Mouse (Mus musculus) stomach, embryonic 14.5 days (tissue): ENCODE results near the gene Jund. TPM values are rescaled to one million over a fixed set of nuclear protein-coding genes. Genes with fewer than 3 reads are reported as not detected.

Experiments
- ATAC-seq: fragments of 200-750 bp; cut with Nextera tagmentation; 2 replicates; pipeline ENCODE4 v1.8.0; 2017; ENCODE audit warnings: low read depth, moderate TSS enrichment; ENCODE audit not compliant: insufficient number of reproducible peaks, insufficient read depth, low FRiP score
- H3K27ac ChIP-seq: fragments of 300-500 bp; sonication (generic); 2 replicates; pipeline ENCODE4 v1.5.1; 2014; ENCODE audit warnings: mild to moderate bottlenecking, low read length, moderate library complexity, mixed read lengths
- H3K27me3 ChIP-seq: fragments of 300-500 bp; sonication (generic); 2 replicates; pipeline ENCODE4 v1.6.1; 2014; ENCODE audit warnings: low read length, control low read depth, mixed read lengths; ENCODE audit not compliant: control insufficient read depth, insufficient read depth
- H3K36me3 ChIP-seq: fragments of 300-500 bp; sonication (generic); 2 replicates; pipeline ENCODE4 v1.6.1; 2014; ENCODE audit warnings: mild to moderate bottlenecking, control low read depth, low read length, moderate library complexity, mixed read lengths; ENCODE audit not compliant: control insufficient read depth, insufficient read depth
- H3K4me1 ChIP-seq: fragments of 300-500 bp; sonication (generic); 2 replicates; pipeline ENCODE4 v1.6.1; 2014; ENCODE audit warnings: low read length, control low read depth, mixed read lengths; ENCODE audit not compliant: control insufficient read depth, insufficient read depth
- H3K4me2 ChIP-seq: fragments of 300-500 bp; sonication (generic); replicated peaks from 2 replicates; pipeline ENCODE4 v1.6.1; 2014; ENCODE audit warnings: low read depth, low read length, control low read depth
- H3K4me3 ChIP-seq: fragments of 300-500 bp; sonication (generic); 2 replicates; pipeline ENCODE4 v1.5.1; 2014; ENCODE audit warnings: low read depth, low read length, control low read depth
- H3K9ac ChIP-seq: fragments of 300-500 bp; sonication (generic); replicated peaks from 2 replicates; pipeline ENCODE4 v1.6.1; 2014; ENCODE audit warnings: low read depth, mild to moderate bottlenecking, control low read depth, low read length, moderate library complexity, mixed read lengths
- H3K9me3 ChIP-seq: fragments of 300-500 bp; sonication (generic); 2 replicates; pipeline ENCODE4 v1.6.1; 2016; ENCODE audit warnings: low read depth, low read length, control low read depth; ENCODE audit not compliant: control insufficient read depth
- WGBS: fragments of 180-500 bp; shearing (Covaris S2); extraction: QIAGEN DNeasy Blood & Tissue Kit; methylation state at CpG from one replicate; pipeline ENCODE4 v1.1.7; 2014; 5-methylcytosine and 5-hydroxymethylcytosine counted together
- polyA plus RNA-seq: library from polyadenylated mRNA; unstranded; fragments of >200 nt; fragmentation: Nextera tagmentation; extraction: Ambion mirVana; gene quantifications from 2 replicates; pipeline ENCODE4 v1.2.1, GENCODE M21; 2014

Gene Jund
- polyA plus RNA-seq, 1 experiment from 2014 or later = 78.9 TPM

DNA sequence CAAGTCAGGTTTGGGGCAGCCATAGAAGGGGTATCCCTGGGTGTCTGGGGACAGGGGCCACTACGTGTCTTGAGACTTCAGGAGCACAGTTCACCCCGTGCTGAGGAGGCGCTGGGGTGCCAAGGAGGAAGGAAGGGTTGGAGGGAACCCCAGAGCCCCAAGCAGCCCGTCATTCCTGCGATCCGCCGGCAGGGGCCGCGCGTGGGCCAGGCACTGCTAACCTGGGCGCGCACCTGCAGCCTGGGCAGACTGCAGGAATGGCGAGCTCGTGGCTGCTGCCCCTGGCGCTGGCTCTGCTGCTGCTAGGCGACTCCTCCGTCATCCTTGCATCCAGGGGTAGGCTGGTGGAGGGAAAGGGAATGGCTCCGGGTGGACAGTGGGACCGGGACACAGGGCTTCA, 19.5 kb downstream of the Jund start, which contains the start of gene Gm3336:
Gene Gm3336 (plus strand): TSS at position 247 of the 400 bp plus-strand sequence.
- peak; percentile 14; the same call in 1 of the 2 replicates for ATAC-seq
- Histone ChIP-seq H3K4me1 (no peaks in the 10 kb centered on the region), H3K9ac (no peak within 1 kb of the TSS), H3K9me3 (no peaks in the 10 kb centered on the region), H3K27me3 (no peaks in the 10 kb centered on the region), H3K27ac (no peak within 1 kb of the TSS), H3K4me3 (no peak within 1 kb of the TSS), H3K4me2 (no peak within 1 kb of the TSS), H3K36me3 (no peaks in the 10 kb centered on the region)
- WGBS = 4% methylated on average over 19 of the region's 19 CpGs

DNA sequence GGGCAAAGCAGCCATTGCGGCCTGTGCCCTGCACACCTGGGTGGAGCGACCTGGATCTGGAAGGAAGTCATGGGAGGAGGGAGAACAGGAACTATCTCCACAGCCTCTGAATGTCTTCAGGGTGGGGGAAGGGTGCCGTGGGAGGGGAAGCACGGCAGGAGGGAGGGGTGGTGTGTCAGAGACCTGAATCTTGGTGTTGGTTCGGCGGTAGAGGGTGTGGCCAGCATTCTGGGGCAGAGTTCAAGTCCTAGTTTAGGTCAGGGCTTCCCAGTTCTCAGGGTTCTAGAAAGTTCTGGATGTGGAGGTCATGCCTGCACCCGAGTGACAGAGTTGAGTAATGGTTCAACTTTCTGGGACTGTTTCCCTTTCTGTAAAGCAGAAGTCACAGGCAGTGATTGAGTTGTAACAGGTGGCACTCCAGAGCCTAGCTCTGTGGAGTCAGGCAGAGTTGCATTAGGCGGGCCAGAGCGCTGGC, 21.1 kb downstream of the Jund start:
- no peak for ATAC-seq
- no peak overlapping the region for H3K27ac ChIP-seq
- 48% methylated on average over 9 of the region's 9 CpGs for WGBS
- no peaks in the 10 kb centered on the region for H3K4me1 ChIP-seq
- no peak overlapping the region for H3K4me3 ChIP-seq
- H3K9me3 ChIP-seq = no peaks in the 10 kb centered on the region
- no peaks in the 10 kb centered on the region for H3K36me3 ChIP-seq
- H3K4me2 ChIP-seq = no peak overlapping the region
- no peaks in the 10 kb centered on the region for H3K27me3 ChIP-seq
- no peak overlapping the region for H3K9ac ChIP-seq

DNA sequence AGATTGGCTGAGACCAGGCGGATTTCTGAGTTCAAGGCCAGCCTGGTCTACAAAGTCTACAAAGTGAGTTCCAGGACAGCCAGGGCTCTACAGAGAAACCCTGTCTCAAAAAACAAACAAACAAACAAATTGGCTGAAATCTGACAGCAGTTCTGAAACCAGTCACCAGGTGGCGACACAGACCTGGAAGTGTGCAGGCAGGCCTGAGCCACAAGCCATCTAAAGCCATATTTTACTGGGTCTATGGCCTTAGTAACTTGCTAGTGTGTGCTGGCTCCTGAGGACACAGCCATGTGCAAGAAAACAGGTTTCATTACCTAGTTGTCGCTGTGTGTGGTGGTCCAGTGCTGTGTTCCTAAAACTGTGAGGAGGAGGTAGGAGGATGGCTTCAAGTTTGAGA, 22.0 kb downstream of the Jund start:
- no peak overlapping the region for H3K27ac ChIP-seq
- no peaks in the 10 kb centered on the region for H3K9me3 ChIP-seq
- H3K9ac ChIP-seq = no peak overlapping the region
- H3K4me3 ChIP-seq = no peak overlapping the region
- H3K4me2 ChIP-seq = no peak overlapping the region
- 2% methylated on average over 3 of the region's 3 CpGs for WGBS
- no peaks in the 10 kb centered on the region for H3K4me1 ChIP-seq
- no peak for ATAC-seq
- no peaks in the 10 kb centered on the region for H3K36me3 ChIP-seq
- no peaks in the 10 kb centered on the region for H3K27me3 ChIP-seq

DNA sequence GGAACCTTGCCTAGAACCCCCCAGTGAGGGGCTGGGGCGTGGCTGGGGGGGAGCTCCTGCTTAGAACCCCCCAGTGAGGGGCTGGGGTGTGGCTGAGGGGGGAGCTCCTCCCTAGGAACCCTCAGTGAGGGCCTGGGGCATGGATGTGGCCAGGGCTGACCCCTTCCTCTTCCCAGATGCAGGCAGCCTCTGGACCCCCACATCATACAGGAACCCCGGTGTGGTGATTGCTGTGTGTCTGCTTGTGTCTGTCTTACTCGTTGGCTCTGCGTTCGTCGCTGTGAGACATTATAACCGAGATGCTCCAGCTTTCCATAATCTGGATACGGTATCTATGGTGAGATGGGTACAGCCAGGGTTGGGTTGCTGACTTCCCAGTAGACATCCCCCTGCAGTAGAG, 22.9 kb downstream of the Jund start:
- ATAC-seq = no peak
- H3K27ac ChIP-seq = no peak overlapping the region
- H3K9ac ChIP-seq = no peak overlapping the region; the same call in 1 of the 2 replicates
- 83% methylated on average over 8 of the region's 8 CpGs for WGBS
- H3K4me3 ChIP-seq = no peak overlapping the region
- H3K9me3 ChIP-seq = no peaks in the 10 kb centered on the region
- no peaks in the 10 kb centered on the region for H3K36me3 ChIP-seq
- H3K4me2 ChIP-seq = no peak overlapping the region
- H3K27me3 ChIP-seq = no peaks in the 10 kb centered on the region
- H3K4me1 ChIP-seq = no peaks in the 10 kb centered on the region

DNA sequence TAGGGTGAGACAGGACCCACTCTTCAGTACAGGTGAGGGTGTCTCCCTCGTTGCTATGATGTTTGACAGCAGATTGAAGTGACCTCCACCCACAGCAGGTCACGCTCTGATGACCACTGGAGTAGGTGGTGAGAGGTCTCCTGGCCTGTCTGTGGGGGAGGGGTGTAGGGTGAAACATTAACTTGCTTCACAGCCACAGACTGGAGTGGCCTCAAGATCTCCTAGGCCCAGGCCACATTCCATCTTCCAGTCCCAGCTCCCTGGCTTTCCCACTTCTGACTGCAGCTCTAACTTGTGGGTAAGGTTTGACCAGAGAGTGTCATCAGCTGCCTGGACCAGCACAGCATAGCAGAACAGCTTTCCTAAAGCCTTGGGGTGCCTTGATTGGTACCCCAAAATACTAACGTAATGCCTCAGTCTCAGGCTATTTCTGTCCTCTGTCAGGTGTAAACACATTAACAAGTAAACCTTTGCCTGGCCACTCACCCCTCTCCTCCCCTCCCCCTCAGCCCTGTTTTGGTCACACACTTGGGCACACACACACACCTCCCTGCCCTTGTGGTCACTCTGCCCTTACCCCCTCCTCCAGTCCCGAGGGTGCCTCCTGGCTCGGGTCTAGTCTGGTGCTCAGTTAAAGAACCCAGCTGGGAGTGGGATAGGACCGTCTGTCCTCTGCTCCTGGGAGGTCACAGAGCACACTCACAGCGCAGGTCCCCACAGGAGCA, 24.9 kb downstream of the Jund start, which contains the start of gene Pde4c:
Gene Pde4c (plus strand): TSS at position 235 of the 725 bp plus-strand sequence.
- H3K27ac ChIP-seq = no peak within 1 kb of the TSS
- WGBS = 50% methylated on average over 7 of the region's 7 CpGs
- H3K27me3 ChIP-seq = 0 out of 2 replicates have a peak, but pooled peaks cover 4% of the 10 kb centered on the region
- H3K4me2 ChIP-seq = no peak within 1 kb of the TSS
- no peak within 1 kb of the TSS for H3K9ac ChIP-seq
- ATAC-seq = 0 out of 2 replicates have a peak, but pooled peaks have one; percentile 47
- no peak within 1 kb of the TSS for H3K4me3 ChIP-seq
- no peaks in the 10 kb centered on the region for H3K4me1 ChIP-seq
- no peaks in the 10 kb centered on the region for H3K36me3 ChIP-seq
- H3K9me3 ChIP-seq = no peaks in the 10 kb centered on the region

DNA sequence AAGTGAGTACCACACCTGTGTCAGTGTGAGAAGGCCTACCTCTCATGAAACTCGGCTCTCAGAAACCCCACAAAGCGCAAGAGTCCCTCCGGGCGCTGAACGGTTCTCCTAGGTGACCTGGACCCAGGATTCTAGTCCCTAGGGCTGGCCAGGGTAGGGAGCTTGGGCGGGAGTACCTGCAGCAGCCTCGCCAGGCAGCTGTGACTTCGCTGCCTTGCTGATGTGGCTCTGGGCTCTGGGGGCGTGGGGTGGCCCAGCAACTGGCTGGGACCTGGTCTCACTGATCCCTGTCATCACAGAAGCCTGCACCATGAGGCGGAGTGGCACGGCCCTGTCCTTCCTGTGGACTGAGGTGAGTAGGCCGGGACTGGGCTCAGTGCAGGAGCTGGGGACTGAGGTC, 25.5 kb downstream of the Jund start:
- no peak for ATAC-seq
- Histone ChIP-seq H3K4me3 (no peak overlapping the region), H3K4me2 (no peak overlapping the region), H3K4me1 (no peaks in the 10 kb centered on the region), H3K9me3 (no peaks in the 10 kb centered on the region), H3K27ac (no peak overlapping the region), H3K9ac (no peak overlapping the region), H3K27me3 (0 out of 2 replicates have a peak, but pooled peaks cover 4% of the 10 kb centered on the region), H3K36me3 (no peaks in the 10 kb centered on the region)
- WGBS = 68% methylated on average over 12 of the region's 12 CpGs

DNA sequence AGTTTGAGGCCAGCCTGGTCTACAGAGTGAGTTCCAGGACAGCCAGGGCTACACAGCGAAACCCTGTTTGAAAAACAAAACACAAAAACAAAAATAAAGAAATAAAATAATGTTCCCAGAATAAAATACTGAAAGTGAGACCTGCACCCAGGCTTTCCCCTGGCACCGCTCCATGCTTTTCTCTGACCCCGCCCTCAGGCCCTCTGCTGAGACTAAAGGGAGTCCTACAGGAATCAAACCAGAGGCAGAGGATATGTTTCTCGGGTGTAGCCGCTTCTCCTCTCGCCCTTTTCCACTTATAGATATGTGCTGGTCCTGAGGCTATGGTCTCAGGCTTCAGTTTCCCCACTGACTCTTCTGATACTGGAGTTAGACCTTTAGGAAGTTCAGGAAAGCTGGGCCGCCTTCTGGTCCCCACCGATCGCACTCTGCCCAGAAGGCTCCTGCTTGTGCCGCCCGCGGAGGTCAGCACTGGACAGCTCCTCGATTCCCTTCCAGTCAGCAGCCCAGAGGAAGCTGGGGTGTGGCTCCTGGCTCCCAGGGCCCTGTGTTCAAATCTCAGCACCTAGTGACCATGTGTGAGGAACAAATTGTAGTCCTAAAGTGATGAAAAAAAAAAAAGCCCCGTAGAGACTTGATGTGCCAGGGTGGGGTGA, 27.2 kb downstream of the Jund start:
- no peak for ATAC-seq
- Histone ChIP-seq H3K36me3 (no peaks in the 10 kb centered on the region), H3K4me3 (no peak overlapping the region), H3K9ac (no peak overlapping the region), H3K4me1 (no peaks in the 10 kb centered on the region), H3K4me2 (no peak overlapping the region), H3K9me3 (no peaks in the 10 kb centered on the region), H3K27me3 (0 out of 2 replicates have a peak, but pooled peaks cover 4% of the 10 kb centered on the region), H3K27ac (no peak overlapping the region)
- WGBS = 24% methylated on average over 14 of the region's 14 CpGs

DNA sequence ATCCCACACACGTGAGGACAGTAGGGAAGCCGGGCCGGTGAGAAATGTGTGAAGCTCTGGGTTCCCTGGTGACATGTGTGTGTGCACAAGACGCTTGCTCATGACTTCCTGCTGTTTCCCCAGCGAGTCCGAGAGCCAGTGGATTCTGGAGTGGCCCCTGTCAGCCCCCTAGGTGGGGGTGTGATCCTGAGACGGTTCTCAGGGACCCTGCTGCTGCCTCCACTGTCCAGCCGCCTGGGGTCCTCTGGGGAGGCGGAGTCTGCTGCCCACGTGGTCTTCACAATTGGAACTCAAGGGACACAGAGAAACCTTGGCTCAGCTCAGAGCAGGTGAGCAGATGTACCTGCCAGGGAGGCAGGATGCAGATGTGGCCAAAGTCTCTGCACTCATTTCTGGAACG, 28.0 kb downstream of the Jund start:
- H3K27ac ChIP-seq = no peak overlapping the region
- whole genome bisulfite sequencing = 43% methylated on average over 11 of the region's 11 CpGs
- H3K4me3 ChIP-seq = no peak overlapping the region
- no peaks in the 10 kb centered on the region for H3K9me3 ChIP-seq
- no peak overlapping the region for H3K4me2 ChIP-seq
- H3K27me3 ChIP-seq = 0 out of 2 replicates have a peak, but pooled peaks cover 4% of the 10 kb centered on the region
- no peak overlapping the region for H3K9ac ChIP-seq
- no peaks in the 10 kb centered on the region for H3K36me3 ChIP-seq
- no peaks in the 10 kb centered on the region for H3K4me1 ChIP-seq
- no peak for ATAC-seq
